Mouse (Mus musculus): Measurements from ENCODE around the gene Vegfa. TPM values are rescaled to one million over a fixed set of nuclear protein-coding genes. Genes with fewer than 3 reads are reported as not detected.

Gene Vegfa
- not detected for polyA plus RNA-seq (2017; shearing (Covaris generic))

- ATAC-seq, result peak; percentile 82
Measured at GRCm38 (mm10) chr17:46032257-46032991, at the start of gene Vegfa. Gene Vegfa, minus strand, starts transcription at chr17:46032369.

- no peak for ATAC-seq
Measured at GRCm38 (mm10) chr17:46081657-46082056, 49.5 kb upstream of the Vegfa start.

- no peak for ATAC-seq
Measured at GRCm38 (mm10) chr17:46081042-46081441, 48.9 kb upstream of the Vegfa start.

- ATAC-seq, result no peak
Measured at GRCm38 (mm10) chr17:46080388-46080787, 48.2 kb upstream of the Vegfa start.

- ATAC-seq, result no peak
Measured at GRCm38 (mm10) chr17:46079037-46079436, 46.9 kb upstream of the Vegfa start.

- ATAC-seq, result no peak
Measured at GRCm38 (mm10) chr17:46077921-46078534, 45.9 kb upstream of the Vegfa start.

- no peak for ATAC-seq
Measured at GRCm38 (mm10) chr17:46076260-46076551, 44.0 kb upstream of the Vegfa start.

- no peak for ATAC-seq
Measured at GRCm38 (mm10) chr17:46075551-46076259, 43.5 kb upstream of the Vegfa start.

GRCm38 (mm10) chr17:46075116-46075485 is 42.9 kb upstream of the Vegfa start:
- peak; percentile 21 for ATAC-seq

GRCm38 (mm10) chr17:46074398-46075115 is 42.4 kb upstream of the Vegfa start:
- ATAC-seq, result no peak

- peak; percentile 84 for ATAC-seq
Measured at GRCm38 (mm10) chr17:46073730-46074301, 41.6 kb upstream of the Vegfa start.

GRCm38 (mm10) chr17:46071531-46071930 is 39.4 kb upstream of the Vegfa start:
- ATAC-seq, result no peak

GRCm38 (mm10) chr17:46070046-46070445 is 37.9 kb upstream of the Vegfa start:
- ATAC-seq, result no peak

- ATAC-seq, result no peak
Measured at GRCm38 (mm10) chr17:46063974-46064312, 31.8 kb upstream of the Vegfa start.

GRCm38 (mm10) chr17:46063283-46063973 is 31.3 kb upstream of the Vegfa start:
- no peak for ATAC-seq

- no peak for ATAC-seq
Measured at GRCm38 (mm10) chr17:46060253-46060652, 28.1 kb upstream of the Vegfa start.

GRCm38 (mm10) chr17:46059226-46059825 is 27.2 kb upstream of the Vegfa start:
- ATAC-seq, result no peak

GRCm38 (mm10) chr17:46056288-46056687 is 24.1 kb upstream of the Vegfa start:
- no peak for ATAC-seq

GRCm38 (mm10) chr17:46055736-46056135 is 23.6 kb upstream of the Vegfa start:
- ATAC-seq, result no peak

GRCm38 (mm10) chr17:46053291-46053842 is 21.2 kb upstream of the Vegfa start:
- ATAC-seq, result no peak

- no peak for ATAC-seq
Measured at GRCm38 (mm10) chr17:46052146-46052545, 20.0 kb upstream of the Vegfa start.

GRCm38 (mm10) chr17:46051356-46051755 is 19.2 kb upstream of the Vegfa start:
- ATAC-seq, result no peak
